Mouse (Mus musculus) brain, embryonic 14.5 days (tissue): ENCODE data around the gene Prkag2.

Experiments used
- CTCF ChIP-seq: fragments of 200-500 bp; IDR thresholded peaks from 2 replicates; pipeline ENCODE4 v1.5.1; 2012; ENCODE audit warnings: inconsistent platforms, mild to moderate bottlenecking, moderate library complexity, borderline replicate concordance; ENCODE audit not compliant: insufficient read depth, insufficient read length; ENCODE audit errors: extremely low read depth
- POLR2A ChIP-seq: fragments of 200-500 bp; IDR thresholded peaks from 2 replicates; pipeline ENCODE4 v1.6.1; 2012; ENCODE audit warnings: mild to moderate bottlenecking, inconsistent platforms, borderline replicate concordance; ENCODE audit not compliant: poor library complexity, insufficient read depth, insufficient read length, severe bottlenecking; ENCODE audit errors: extremely low read depth

- no peak for TF ChIP-seq CTCF
- no peak for TF ChIP-seq POLR2A
Observed at GRCm38 (mm10) chr5:25100157-25100515, 306 bp downstream of the Prkag2 start.
